In genomic region chr3:116703835-116704234, GRCm38 (mm10) we compare ENCODE assay signal across 32 mouse cellular contexts. TPM values are rescaled to one million over a fixed set of nuclear protein-coding genes. Genes with fewer than 3 reads are reported as not detected.
DNase-seq lines count a peak whose midpoint lies in the region; ATAC-seq and TF ChIP-seq lines count a peak whose summit lies in the region.
"Had no signal": no experiment of that assay in that cellular context is flagged by ENCODE, and none has a peak within 500 bp of the region (broad histone marks: within the 10 kb centered on the region; RNA-seq: fewer than 3 reads in every experiment).

No protein-coding gene starts in this region.

- H3K9me3 ChIP-seq in kidney, postnatal 0 days (replicated peaks; ENCODE audit: low read length), result no peaks in the 10 kb centered on the region
- H3K9me3 ChIP-seq in kidney, embryonic 14.5 days (ENCODE audit: control insufficient read depth, low read length), result no peaks in the 10 kb centered on the region
- no peaks in the 10 kb centered on the region for H3K9me3 ChIP-seq in liver, embryonic 13.5 days (replicated peaks)
- no peaks in the 10 kb centered on the region for H3K9me3 ChIP-seq in liver, embryonic 12.5 days (replicated peaks)
- no peaks in the 10 kb centered on the region for H3K9me3 ChIP-seq in intestine, embryonic 16.5 days (ENCODE audit: control insufficient read depth, low read length)
- H3K9me3 ChIP-seq: embryonic facial prominence, embryonic 13.5 days; forebrain, embryonic 10.5 days; forebrain, embryonic 15.5 days; heart, embryonic 13.5 days; limb, embryonic 12.5 days; liver, embryonic 15.5 days had no signal

- H3K4me1 ChIP-seq in kidney, postnatal 0 days (replicated peaks; ENCODE audit: insufficient read depth, low read length), result no peaks in the 10 kb centered on the region
- H3K4me1 ChIP-seq in kidney, embryonic 14.5 days (ENCODE audit: control insufficient read depth, insufficient read depth, low read length), result 0 out of 2 replicates have a peak, but pooled peaks cover 2% of the 10 kb centered on the region
- H3K4me1 ChIP-seq in liver, embryonic 13.5 days (replicated peaks), result peaks cover 35% of the 10 kb centered on the region
- H3K4me1 ChIP-seq in liver, embryonic 12.5 days, result peaks cover 35% of the 10 kb centered on the region
- H3K4me1 ChIP-seq in intestine, embryonic 16.5 days (ENCODE audit: control insufficient read depth, insufficient read depth, low read length), result no peaks in the 10 kb centered on the region
- H3K4me1 ChIP-seq: embryonic facial prominence, embryonic 13.5 days; forebrain, embryonic 10.5 days; forebrain, embryonic 15.5 days; limb, embryonic 12.5 days had no signal

- no peak overlapping the region for H3K4me3 ChIP-seq in kidney, postnatal 0 days (replicated peaks; ENCODE audit: low read depth, low read length)
- H3K4me3 ChIP-seq in kidney, embryonic 14.5 days (ENCODE audit: low read length), result no peak overlapping the region
- H3K4me3 ChIP-seq in liver, embryonic 13.5 days (replicated peaks), result no peak overlapping the region
- H3K4me3 ChIP-seq in liver, embryonic 12.5 days, result no peak overlapping the region
- H3K4me3 ChIP-seq in intestine, embryonic 16.5 days (ENCODE audit: low read length), result no peak overlapping the region
- H3K4me3 ChIP-seq: embryonic facial prominence, embryonic 13.5 days; forebrain, embryonic 10.5 days; forebrain, embryonic 15.5 days; gastrocnemius, adult 2 months; heart, embryonic 13.5 days; limb, embryonic 12.5 days; liver, embryonic 15.5 days had no signal

- 82% methylated on average over 5 of the region's 5 CpGs for WGBS in kidney, postnatal 0 days
- WGBS in kidney, embryonic 14.5 days, result 92% methylated on average over 5 of the region's 5 CpGs
- WGBS in liver, embryonic 13.5 days (ENCODE audit: insufficient replicate concordance), result 86% methylated on average over 5 of the region's 5 CpGs
- 83% methylated on average over 5 of the region's 5 CpGs for WGBS in liver, embryonic 12.5 days (ENCODE audit: insufficient replicate concordance)
- 86% methylated on average over 5 of the region's 5 CpGs for WGBS in intestine, embryonic 16.5 days

- ATAC-seq in kidney, postnatal 0 days (replicated peaks; ENCODE audit: low FRiP score, low read depth), result no peak
- no peak for ATAC-seq in kidney, embryonic 14.5 days (ENCODE audit: low FRiP score, low TSS enrichment)
- ATAC-seq in liver, embryonic 13.5 days (ENCODE audit: low read depth), result no peak
- ATAC-seq in liver, embryonic 12.5 days, result no peak
- ATAC-seq in intestine, embryonic 16.5 days, result peak; percentile 77; the same call in 1 of the 2 replicates
- ATAC-seq: CD4-positive, CD25-positive, alpha-beta regulatory T cell, adult 4 months; forebrain, embryonic 15.5 days; inflammation-experienced regulatory T-cells, adult 6 months; midbrain, embryonic 16.5 days had no signal

- H3K27me3 ChIP-seq in kidney, postnatal 0 days (ENCODE audit: insufficient read depth, low read length), result no peaks in the 10 kb centered on the region
- H3K27me3 ChIP-seq in kidney, embryonic 14.5 days (ENCODE audit: control insufficient read depth, insufficient read depth, low read length), result no peaks in the 10 kb centered on the region
- no peaks in the 10 kb centered on the region for H3K27me3 ChIP-seq in liver, embryonic 13.5 days
- no peaks in the 10 kb centered on the region for H3K27me3 ChIP-seq in liver, embryonic 12.5 days (replicated peaks)
- no peaks in the 10 kb centered on the region for H3K27me3 ChIP-seq in intestine, embryonic 16.5 days (replicated peaks; ENCODE audit: control insufficient read depth, insufficient read depth, low read length)
- H3K27me3 ChIP-seq: embryonic facial prominence, embryonic 13.5 days; forebrain, embryonic 15.5 days; heart, embryonic 13.5 days; limb, embryonic 12.5 days; liver, embryonic 15.5 days had no signal

- TF ChIP-seq CTCF in kidney, postnatal 0 days (IDR thresholded peaks at IDR 0.05; ENCODE audit: low read depth), result 0 out of 2 replicates have a peak, but pooled peaks have one; percentile 4

- H3K9ac ChIP-seq in kidney, postnatal 0 days (ENCODE audit: low read depth, low read length), result no peak overlapping the region
- H3K9ac ChIP-seq in kidney, embryonic 14.5 days (ENCODE audit: low read depth, low read length), result no peak overlapping the region
- no peak overlapping the region for H3K9ac ChIP-seq in liver, embryonic 13.5 days
- H3K9ac ChIP-seq in liver, embryonic 12.5 days, result no peak overlapping the region
- no peak overlapping the region for H3K9ac ChIP-seq in intestine, embryonic 16.5 days (ENCODE audit: low read depth, low read length)
- H3K9ac ChIP-seq: embryonic facial prominence, embryonic 13.5 days; forebrain, embryonic 15.5 days; heart, embryonic 13.5 days; hindbrain, embryonic 14.5 days; limb, embryonic 12.5 days; liver, embryonic 15.5 days had no signal

- no peak for DNase-seq in kidney, postnatal 0 days (ENCODE audit: low spot score)
- DNase-seq in liver, embryonic 13.5 days, result no peak
- DNase-seq in yolk sac, embryonic 10.5 days (ENCODE audit: low spot score), result peak; percentile 14
- DNase-seq in spleen, postnatal 36 days (ENCODE audit: low spot score in 2 of 2), result no peak
- DNase-seq: adrenal gland, postnatal 25 days; cerebellum, adult 11-12 months; cerebellum, adult 9-11 months; gastrocnemius, adult 2 months; gastrocnemius, postnatal 36 days; heart, adult 18-20 months; heart, postnatal 10 days; lung, postnatal 36 days; right cerebral cortex, adult 18-20 months; thymus, postnatal 14 days had no signal

- no peak overlapping the region for H3K4me2 ChIP-seq in kidney, postnatal 0 days (ENCODE audit: low read length)
- no peak overlapping the region for H3K4me2 ChIP-seq in kidney, embryonic 14.5 days (replicated peaks; ENCODE audit: low read depth, low read length)
- H3K4me2 ChIP-seq in liver, embryonic 13.5 days, result no peak overlapping the region
- H3K4me2 ChIP-seq in liver, embryonic 12.5 days, result no peak overlapping the region
- H3K4me2 ChIP-seq in intestine, embryonic 16.5 days (ENCODE audit: low read depth, low read length), result no peak overlapping the region
- H3K4me2 ChIP-seq: embryonic facial prominence, embryonic 13.5 days; forebrain, embryonic 15.5 days; heart, embryonic 13.5 days; hindbrain, embryonic 14.5 days; limb, embryonic 12.5 days; liver, embryonic 15.5 days; midbrain, embryonic 11.5 days had no signal

- no peaks in the 10 kb centered on the region for H3K36me3 ChIP-seq in kidney, postnatal 0 days (ENCODE audit: insufficient read depth, low read length)
- H3K36me3 ChIP-seq in kidney, embryonic 14.5 days (ENCODE audit: control insufficient read depth, insufficient read depth, low read length), result no peaks in the 10 kb centered on the region
- peaks cover 9% of the 10 kb centered on the region for H3K36me3 ChIP-seq in liver, embryonic 13.5 days
- H3K36me3 ChIP-seq in liver, embryonic 12.5 days, result peaks cover 20% of the 10 kb centered on the region
- H3K36me3 ChIP-seq in intestine, embryonic 16.5 days (ENCODE audit: control insufficient read depth, insufficient read depth, low read length), result no peaks in the 10 kb centered on the region
- H3K36me3 ChIP-seq: forebrain, embryonic 15.5 days had no signal

- H3K27ac ChIP-seq in kidney, postnatal 0 days, result no peak overlapping the region
- no peak overlapping the region for H3K27ac ChIP-seq in kidney, embryonic 14.5 days (ENCODE audit: low read depth, low read length)
- peak overlapping the region; percentile 18; the same call in 1 of the 2 replicates for H3K27ac ChIP-seq in liver, embryonic 13.5 days
- no peak overlapping the region for H3K27ac ChIP-seq in liver, embryonic 12.5 days
- H3K27ac ChIP-seq in intestine, embryonic 16.5 days (ENCODE audit: low read length), result no peak overlapping the region
- H3K27ac ChIP-seq: embryonic facial prominence, embryonic 13.5 days; forebrain, embryonic 10.5 days; forebrain, embryonic 15.5 days; gastrocnemius, adult 2 months; heart, embryonic 13.5 days; hindbrain, embryonic 14.5 days; limb, embryonic 12.5 days; liver, embryonic 15.5 days had no signal

RNA-seq across cellular contexts. Expression of gene Slc35a3, which starts 8.8 kb away (rescaled TPM):
- polyA plus RNA-seq in kidney, postnatal 0 days (2015; fragmentation: Nextera tagmentation; extraction: Ambion mirVana), result 14.8 and 15.0 TPM in 2 replicates
- 9.0 and 15.9 TPM in 2 replicates for polyA plus RNA-seq in kidney, embryonic 14.5 days (2014; fragmentation: Nextera tagmentation; extraction: Ambion mirVana)
- 7.9 and 10.3 TPM in 2 replicates for polyA plus RNA-seq in liver, embryonic 13.5 days (2015; fragmentation: Nextera tagmentation; extraction: Ambion mirVana)
- polyA plus RNA-seq in liver, embryonic 12.5 days (2016; fragmentation: Nextera tagmentation; extraction: Ambion mirVana), result 12.0 and 13.8 TPM in 2 replicates
- 19.8 and 21.5 TPM in 2 replicates for polyA plus RNA-seq in intestine, embryonic 16.5 days (2015; fragmentation: Nextera tagmentation; extraction: Ambion mirVana)

RNA-seq across cellular contexts. Expression of gene Gm43191, which starts 22.8 kb away (rescaled TPM):
- polyA plus RNA-seq in kidney, postnatal 0 days (2015; fragmentation: Nextera tagmentation; extraction: Ambion mirVana), result not detected in 2 replicates
- not detected in 2 replicates for polyA plus RNA-seq in kidney, embryonic 14.5 days (2014; fragmentation: Nextera tagmentation; extraction: Ambion mirVana)
- not detected in 2 replicates for polyA plus RNA-seq in liver, embryonic 13.5 days (2015; fragmentation: Nextera tagmentation; extraction: Ambion mirVana)
- not detected in 2 replicates for polyA plus RNA-seq in liver, embryonic 12.5 days (2016; fragmentation: Nextera tagmentation; extraction: Ambion mirVana)
- polyA plus RNA-seq in intestine, embryonic 16.5 days (2015; fragmentation: Nextera tagmentation; extraction: Ambion mirVana), result not detected in 2 replicates
- polyA plus RNA-seq: CD4-positive, CD25-positive, alpha-beta regulatory T cell, adult 4 months; embryonic facial prominence, embryonic 13.5 days; heart, embryonic 13.5 days; hindbrain, embryonic 14.5 days; inflammation-experienced regulatory T-cells, adult 6 months; limb, embryonic 12.5 days; liver, embryonic 15.5 days; lung, embryonic 16.5 days; midbrain, embryonic 11.5 days; midbrain, embryonic 16.5 days; neural tube, embryonic 11.5 days; spleen, adult 2 months; urinary bladder, adult 2 months had no signal

RNA-seq across cellular contexts. Expression of gene Mfsd14a, which starts 41.4 kb away (rescaled TPM):
- polyA plus RNA-seq in kidney, postnatal 0 days (2015; fragmentation: Nextera tagmentation; extraction: Ambion mirVana), result 93.9 and 94.0 TPM in 2 replicates
- 65.6 and 106 TPM in 2 replicates for polyA plus RNA-seq in kidney, embryonic 14.5 days (2014; fragmentation: Nextera tagmentation; extraction: Ambion mirVana)
- 35.5 and 42.8 TPM in 2 replicates for polyA plus RNA-seq in liver, embryonic 13.5 days (2015; fragmentation: Nextera tagmentation; extraction: Ambion mirVana)
- polyA plus RNA-seq in liver, embryonic 12.5 days (2016; fragmentation: Nextera tagmentation; extraction: Ambion mirVana), result 49.6 and 53.1 TPM in 2 replicates
- polyA plus RNA-seq in intestine, embryonic 16.5 days (2015; fragmentation: Nextera tagmentation; extraction: Ambion mirVana), result 81.3 TPM in 2 replicates
